Mouse (Mus musculus): ENCODE results near the gene Otulin. TPM values are rescaled to one million over a fixed set of nuclear protein-coding genes. Genes with fewer than 3 reads are reported as not detected.

Otulin gene
- total and polyA plus RNA-seq, 2 experiments: 29.7 to 58.0 TPM

DNA sequence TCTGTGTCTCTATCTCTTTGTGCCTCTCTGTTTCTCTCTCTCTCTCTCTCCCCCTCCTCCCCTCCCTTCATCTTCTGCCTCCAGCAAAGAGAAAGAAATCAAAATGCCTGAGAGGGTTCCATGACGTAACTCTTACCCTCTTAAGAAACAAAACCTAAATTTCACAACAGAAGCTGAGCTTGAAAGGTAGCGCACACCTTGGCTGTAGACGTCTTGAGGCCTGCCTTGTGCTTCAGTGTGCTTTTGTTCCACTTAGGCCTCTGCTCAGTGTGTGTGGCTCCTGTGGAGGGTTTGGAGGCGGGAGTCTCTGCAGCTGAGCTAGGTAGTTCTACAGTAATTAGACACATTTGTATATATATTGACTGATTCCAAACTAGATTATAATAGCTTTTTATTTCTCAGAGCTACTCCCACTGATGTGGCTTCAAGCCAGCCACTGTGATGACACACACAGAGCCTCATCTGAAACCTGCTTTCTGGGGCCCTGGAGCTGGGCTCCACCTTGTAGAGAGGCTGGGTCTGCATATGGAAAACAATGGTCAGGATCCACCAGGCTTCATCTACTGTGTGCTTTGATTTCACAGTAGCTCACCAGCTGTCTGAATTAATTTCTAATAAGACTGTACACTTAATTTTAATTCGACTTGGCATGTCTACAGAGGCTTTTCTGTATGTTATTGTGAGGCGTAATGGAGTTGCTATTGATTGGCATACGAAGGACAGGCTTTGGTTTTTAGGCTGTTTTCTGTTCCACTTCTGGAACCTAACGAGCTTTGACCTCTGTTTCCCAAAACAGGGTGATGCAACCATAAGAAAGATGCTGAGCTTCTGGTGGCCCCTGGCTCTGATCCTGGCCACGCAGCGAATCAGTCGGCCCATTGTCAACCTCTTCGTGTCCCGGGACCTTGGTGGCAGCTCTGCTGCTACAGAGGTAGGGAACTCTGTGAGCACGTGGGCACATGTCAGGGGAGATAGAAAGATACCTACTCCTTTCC lies 66.1 kb downstream of the Otulin start:
- Histone ChIP-seq H3K36me3 (ENCODE audit: control insufficient read depth, insufficient read depth, low read length) (peaks cover 4% of the 10 kb centered on the region; the same call in 1 of the 2 replicates), H3K27me3 (ENCODE audit: control insufficient read depth, insufficient read depth, low read length) (no peaks in the 10 kb centered on the region), H3K79me2 (ENCODE audit: control insufficient read depth, insufficient read depth, low read length) (no peaks in the 10 kb centered on the region), H3K4me1 (ENCODE audit: control insufficient read depth, insufficient read depth, low read length) (peaks cover 17% of the 10 kb centered on the region; the same call in 1 of the 2 replicates), H3K27ac (replicated peaks; ENCODE audit: insufficient read depth, low read depth, low read length) (peak overlapping the region; percentile 89), H3K4me3 (ENCODE audit: insufficient read depth, low read depth, low read length) (no peak overlapping the region), H3K9ac (ENCODE audit: low read depth, low read length) (no peak overlapping the region)
- no peak for TF ChIP-seq CTCF (IDR thresholded peaks at IDR 0.05; ENCODE audit: low read depth, low read length)
- DNase-seq (ENCODE audit: extremely low read depth, low read depth, low spot score): peak; percentile 92
- 41% methylated on average over 14 of the region's 14 CpGs for WGBS

GRCm38 (mm10) chr15:27560315-27560714 lies 70.2 kb downstream of the Otulin start:
- H3K27ac ChIP-seq (replicated peaks; ENCODE audit: insufficient read depth, low read depth, low read length): peak overlapping the region; percentile 68
- no peaks in the 10 kb centered on the region for H3K27me3 ChIP-seq (ENCODE audit: control insufficient read depth, insufficient read depth, low read length)
- peak; percentile 92 for DNase-seq (ENCODE audit: extremely low read depth, low read depth, low spot score)
- peaks cover 17% of the 10 kb centered on the region for H3K4me1 ChIP-seq (ENCODE audit: control insufficient read depth, insufficient read depth, low read length)
- H3K79me2 ChIP-seq (ENCODE audit: control insufficient read depth, insufficient read depth, low read length): no peaks in the 10 kb centered on the region
- no peak overlapping the region for H3K9ac ChIP-seq (ENCODE audit: low read depth, low read length)
- TF ChIP-seq CTCF (IDR thresholded peaks at IDR 0.05; ENCODE audit: low read depth, low read length) (no peak), POLR2A (IDR thresholded peaks at IDR 0.05; ENCODE audit: extremely low read depth, insufficient read depth, low read length) (no peak)
- H3K4me3 ChIP-seq (ENCODE audit: insufficient read depth, low read depth, low read length): no peak overlapping the region
- 32% methylated on average over 11 of the region's 11 CpGs for WGBS
- H3K36me3 ChIP-seq (ENCODE audit: control insufficient read depth, insufficient read depth, low read length): no peaks in the 10 kb centered on the region

DNA sequence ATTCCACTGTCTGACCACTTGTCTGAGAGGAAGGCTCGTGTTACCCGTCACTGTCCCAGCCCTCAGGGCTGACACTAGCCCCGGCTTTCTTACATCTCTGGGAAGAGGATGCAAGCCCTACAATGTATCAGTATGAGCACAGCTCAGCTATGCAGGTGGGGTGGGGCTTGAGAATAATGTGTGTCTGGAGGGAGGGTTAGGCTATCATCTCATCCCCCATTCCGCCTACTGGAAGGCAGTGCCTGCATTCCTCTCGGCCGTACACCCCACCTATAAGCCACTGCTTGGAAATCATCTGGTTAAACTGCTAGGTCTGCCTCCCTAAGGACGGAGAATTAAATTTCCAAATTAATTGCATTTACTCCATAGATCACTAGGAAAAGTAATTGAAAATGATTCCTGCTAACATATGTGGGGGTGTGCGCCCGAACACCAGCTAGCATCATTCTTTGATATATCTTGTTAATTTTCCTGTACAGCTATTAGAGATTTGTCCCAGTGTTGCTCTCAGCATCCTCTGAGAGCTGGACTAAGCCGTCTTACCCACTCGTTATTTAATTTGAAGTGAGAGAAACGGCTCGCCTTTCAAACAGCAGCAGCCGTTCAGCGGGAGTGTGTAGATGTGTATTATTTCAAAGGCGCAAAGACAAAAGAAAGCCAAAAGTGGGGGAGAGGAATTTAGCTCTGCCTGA lies 71.9 kb downstream of the Otulin start:
- Histone ChIP-seq H3K4me3 (ENCODE audit: insufficient read depth, low read depth, low read length) (no peak overlapping the region), H3K9ac (ENCODE audit: low read depth, low read length) (no peak overlapping the region), H3K36me3 (ENCODE audit: control insufficient read depth, insufficient read depth, low read length) (peaks cover 3% of the 10 kb centered on the region; the same call in 1 of the 2 replicates), H3K27ac (replicated peaks; ENCODE audit: insufficient read depth, low read depth, low read length) (0 out of 2 replicates have a peak overlapping the region, but pooled peaks have one; percentile 41), H3K27me3 (ENCODE audit: control insufficient read depth, insufficient read depth, low read length) (no peaks in the 10 kb centered on the region), H3K79me2 (ENCODE audit: control insufficient read depth, insufficient read depth, low read length) (no peaks in the 10 kb centered on the region), H3K4me1 (ENCODE audit: control insufficient read depth, insufficient read depth, low read length) (peaks cover 14% of the 10 kb centered on the region)
- 92% methylated on average over 16 of the region's 16 CpGs for WGBS
- no peak for DNase-seq (ENCODE audit: extremely low read depth, low read depth, low spot score)
- TF ChIP-seq POLR2A (IDR thresholded peaks at IDR 0.05; ENCODE audit: extremely low read depth, insufficient read depth, low read length) (no peak), CTCF (IDR thresholded peaks at IDR 0.05; ENCODE audit: low read depth, low read length) (no peak)

GRCm38 (mm10) chr15:27553554-27553953 lies 76.9 kb downstream of the Otulin start:
- no peaks in the 10 kb centered on the region for H3K79me2 ChIP-seq (ENCODE audit: control insufficient read depth, insufficient read depth, low read length)
- no peak overlapping the region for H3K9ac ChIP-seq (ENCODE audit: low read depth, low read length)
- no peak for TF ChIP-seq POLR2A (IDR thresholded peaks at IDR 0.05; ENCODE audit: extremely low read depth, insufficient read depth, low read length)
- H3K27me3 ChIP-seq (ENCODE audit: control insufficient read depth, insufficient read depth, low read length): no peaks in the 10 kb centered on the region
- peaks cover 3% of the 10 kb centered on the region; the same call in 1 of the 2 replicates for H3K36me3 ChIP-seq (ENCODE audit: control insufficient read depth, insufficient read depth, low read length)
- no peak for DNase-seq (ENCODE audit: extremely low read depth, low read depth, low spot score)
- no peak overlapping the region for H3K27ac ChIP-seq (replicated peaks; ENCODE audit: insufficient read depth, low read depth, low read length)
- peaks cover 17% of the 10 kb centered on the region for H3K4me1 ChIP-seq (ENCODE audit: control insufficient read depth, insufficient read depth, low read length)
- H3K4me3 ChIP-seq (ENCODE audit: insufficient read depth, low read depth, low read length): no peak overlapping the region
- WGBS: 91% methylated on average over 5 of the region's 5 CpGs

- Histone ChIP-seq H3K27me3 (ENCODE audit: control insufficient read depth, insufficient read depth, low read length) (no peaks in the 10 kb centered on the region), H3K36me3 (ENCODE audit: control insufficient read depth, insufficient read depth, low read length) (peaks cover 3% of the 10 kb centered on the region; the same call in 1 of the 2 replicates), H3K4me1 (ENCODE audit: control insufficient read depth, insufficient read depth, low read length) (peaks cover 17% of the 10 kb centered on the region), H3K4me3 (ENCODE audit: insufficient read depth, low read depth, low read length) (no peak overlapping the region), H3K9ac (ENCODE audit: low read depth, low read length) (no peak overlapping the region), H3K79me2 (ENCODE audit: control insufficient read depth, insufficient read depth, low read length) (no peaks in the 10 kb centered on the region), H3K27ac (replicated peaks; ENCODE audit: insufficient read depth, low read depth, low read length) (no peak overlapping the region)
- 90% methylated on average over 10 of the region's 10 CpGs for WGBS
- TF ChIP-seq POLR2A (IDR thresholded peaks at IDR 0.05; ENCODE audit: extremely low read depth, insufficient read depth, low read length) (no peak), CTCF (IDR thresholded peaks at IDR 0.05; ENCODE audit: low read depth, low read length) (no peak)
- no peak for DNase-seq (ENCODE audit: extremely low read depth, low read depth, low spot score)
Observed at GRCm38 (mm10) chr15:27552129-27552700, 78.3 kb downstream of the Otulin start.

Data from liver, adult 2 months (tissue).